Mouse (Mus musculus) limb, embryonic 15.5 days (tissue): ENCODE measurements around the gene Donson. TPM values are rescaled to one million over a fixed set of nuclear protein-coding genes. Genes with fewer than 3 reads are reported as not detected.

Experiments used
- ATAC-seq: fragments of 200-750 bp; cut with Nextera tagmentation; 2 replicates; pipeline ENCODE4 v1.8.0; 2017; ENCODE audit warnings: low read depth, moderate TSS enrichment; ENCODE audit not compliant: insufficient number of reproducible peaks, low FRiP score, low TSS enrichment
- H3K27ac ChIP-seq: fragments of 300-500 bp; sonication (generic); 2 replicates; pipeline ENCODE4 v1.5.1; 2015; ENCODE audit warnings: moderate library complexity, mild to moderate bottlenecking, inconsistent platforms
- H3K27me3 ChIP-seq: fragments of 300-500 bp; sonication (generic); 2 replicates; pipeline ENCODE4 v1.6.1; 2015; ENCODE audit warnings: inconsistent platforms
- H3K36me3 ChIP-seq: fragments of 300-500 bp; sonication (generic); 2 replicates; pipeline ENCODE4 v1.6.1; 2015; ENCODE audit warnings: inconsistent platforms
- H3K4me1 ChIP-seq: fragments of 300-500 bp; sonication (generic); 2 replicates; pipeline ENCODE4 v1.6.1; 2015; ENCODE audit warnings: inconsistent platforms
- H3K4me2 ChIP-seq: fragments of 300-500 bp; sonication (generic); 2 replicates; pipeline ENCODE4 v1.6.1; 2015; ENCODE audit warnings: mild to moderate bottlenecking, inconsistent platforms
- H3K4me3 ChIP-seq: fragments of 300-500 bp; sonication (generic); 2 replicates; pipeline ENCODE4 v1.5.1; 2015; ENCODE audit warnings: mild to moderate bottlenecking, inconsistent platforms
- H3K9ac ChIP-seq: fragments of 300-500 bp; sonication (generic); 2 replicates; pipeline ENCODE4 v1.6.1; 2015; ENCODE audit warnings: inconsistent platforms
- H3K9me3 ChIP-seq: fragments of 300-500 bp; sonication (generic); 2 replicates; pipeline ENCODE4 v1.6.1; 2016; ENCODE audit warnings: inconsistent platforms
- WGBS: fragments of 180-500 bp; shearing (Covaris S2); methylation state at CpG from one replicate; pipeline ENCODE4 v1.1.7; 2015; 5-methylcytosine and 5-hydroxymethylcytosine counted together
- polyA plus RNA-seq: library from polyadenylated mRNA; unstranded; fragments of >200 nt; fragmentation: Nextera tagmentation; extraction: Ambion mirVana; gene quantifications from 2 replicates; pipeline ENCODE4 v1.2.1, GENCODE M21; 2015

Donson gene
- polyA plus RNA-seq, 1 experiment from 2014 or later = 19.0 TPM

DNA sequence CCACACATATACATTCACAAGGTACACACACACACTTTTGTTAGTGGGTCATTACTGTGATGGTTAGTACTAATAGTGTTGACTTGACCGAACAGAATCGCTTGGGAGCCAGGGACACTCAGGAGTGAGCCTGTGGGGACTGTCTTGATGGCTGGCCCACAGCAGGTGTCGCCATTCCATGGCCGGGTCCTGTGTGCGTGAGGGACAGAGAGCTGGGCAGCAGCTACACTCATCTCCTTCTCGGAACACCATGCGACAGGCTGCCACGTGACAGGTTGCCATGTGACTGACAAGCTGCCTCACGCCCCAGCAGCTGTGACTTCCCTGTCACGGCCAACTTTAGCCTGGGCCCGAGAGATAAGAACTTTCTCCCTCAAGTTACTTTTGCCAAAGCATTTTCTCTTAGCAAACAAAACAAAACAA is 28.4 kb upstream of the Donson start:
- Histone ChIP-seq H3K4me3 (no peak overlapping the region), H3K9me3 (no peaks in the 10 kb centered on the region), H3K4me1 (no peaks in the 10 kb centered on the region), H3K4me2 (no peak overlapping the region), H3K27ac (no peak overlapping the region), H3K9ac (no peak overlapping the region), H3K27me3 (no peaks in the 10 kb centered on the region), H3K36me3 (peaks cover 62% of the 10 kb centered on the region)
- 80% methylated on average over 11 of the region's 11 CpGs for WGBS
- no peak for ATAC-seq

DNA sequence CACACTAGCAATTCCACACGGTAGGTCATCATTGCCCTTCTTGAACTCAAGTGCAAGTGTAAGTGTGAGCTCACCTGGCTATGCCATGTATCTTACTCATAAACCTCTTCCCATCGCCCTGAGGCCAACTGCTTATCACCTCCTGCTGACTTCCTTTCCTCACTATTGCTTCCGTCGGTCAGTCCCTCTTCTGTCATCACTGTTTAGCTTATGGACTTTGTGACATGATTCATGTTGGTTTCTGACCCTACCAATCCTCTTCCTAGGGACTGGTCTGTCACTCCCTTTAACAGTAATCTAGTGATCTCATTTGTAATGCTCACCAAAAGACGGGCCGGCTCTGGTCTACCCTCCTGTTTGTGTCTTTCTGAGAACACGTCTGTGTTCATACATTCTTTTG is 21.7 kb upstream of the Donson start:
- 86% methylated on average over 7 of the region's 7 CpGs for WGBS
- H3K4me3 ChIP-seq = no peak overlapping the region
- H3K27ac ChIP-seq = no peak overlapping the region
- H3K9ac ChIP-seq = no peak overlapping the region
- peaks cover 58% of the 10 kb centered on the region for H3K36me3 ChIP-seq
- no peaks in the 10 kb centered on the region for H3K27me3 ChIP-seq
- no peaks in the 10 kb centered on the region for H3K9me3 ChIP-seq
- no peaks in the 10 kb centered on the region for H3K4me1 ChIP-seq
- no peak for ATAC-seq
- H3K4me2 ChIP-seq = no peak overlapping the region

DNA sequence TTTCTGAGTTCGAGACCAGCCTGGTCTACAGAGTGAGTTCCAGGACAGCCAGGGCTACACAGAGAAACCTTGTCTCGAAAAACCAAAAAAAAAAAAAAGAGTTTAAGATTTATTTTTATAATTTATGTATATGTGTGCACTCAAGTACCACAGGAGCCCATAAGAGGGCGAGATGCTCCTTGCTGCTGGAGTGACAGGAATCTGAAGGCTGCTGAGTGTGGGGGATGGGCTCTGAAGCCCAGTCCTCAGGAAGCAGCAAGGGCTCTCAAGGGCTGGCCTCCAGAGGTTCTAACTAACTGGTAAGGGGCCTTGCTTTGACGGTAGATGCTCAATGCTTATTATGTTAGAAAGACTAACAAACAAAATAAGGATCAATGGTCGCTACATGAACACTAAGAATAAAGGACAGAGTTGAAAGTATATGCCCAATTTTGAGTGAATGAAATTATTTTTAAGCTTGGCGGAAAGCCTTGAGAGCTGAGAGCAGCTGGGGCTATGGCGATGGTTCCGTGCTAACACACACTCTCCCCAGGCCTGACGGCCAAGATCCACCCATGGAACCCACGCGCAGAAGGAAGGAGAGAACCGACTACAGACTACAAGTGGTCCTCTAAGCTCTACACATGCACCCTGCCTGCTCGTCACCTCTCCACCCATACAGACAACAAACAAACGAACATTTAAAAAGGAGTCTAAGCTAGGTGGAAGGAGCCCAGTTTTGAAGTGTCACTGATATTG is 16.2 kb upstream of the Donson start:
- Histone ChIP-seq H3K27ac (no peak overlapping the region), H3K36me3 (peaks cover 59% of the 10 kb centered on the region), H3K4me2 (no peak overlapping the region), H3K9me3 (no peaks in the 10 kb centered on the region), H3K27me3 (no peaks in the 10 kb centered on the region), H3K9ac (no peak overlapping the region), H3K4me3 (no peak overlapping the region), H3K4me1 (no peaks in the 10 kb centered on the region)
- ATAC-seq = no peak
- WGBS = 81% methylated on average over 14 of the region's 14 CpGs

DNA sequence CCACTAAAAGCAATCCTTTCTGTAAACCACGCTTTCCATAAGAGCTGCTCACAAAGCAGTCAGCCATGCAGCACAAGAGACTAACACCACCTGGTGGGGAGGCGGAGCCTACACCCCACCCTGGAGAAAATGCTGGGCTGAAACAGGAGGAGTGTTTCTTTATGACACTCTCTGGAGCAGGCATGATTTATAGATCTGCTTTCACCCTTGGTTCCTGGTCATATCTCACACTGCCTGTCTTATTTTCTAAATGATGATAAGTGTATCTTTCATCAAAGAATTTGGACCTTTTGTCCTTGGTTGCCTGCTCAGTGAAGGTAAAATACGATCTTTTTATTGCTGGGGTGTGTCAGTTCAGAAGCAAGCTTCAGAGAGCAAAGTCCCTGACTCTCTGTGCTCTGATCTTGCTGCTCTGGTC is 14.2 kb upstream of the Donson start:
- Histone ChIP-seq H3K36me3 (peaks cover 62% of the 10 kb centered on the region), H3K9ac (no peak overlapping the region)
- WGBS = 58% methylated on average over 3 of the region's 3 CpGs

DNA sequence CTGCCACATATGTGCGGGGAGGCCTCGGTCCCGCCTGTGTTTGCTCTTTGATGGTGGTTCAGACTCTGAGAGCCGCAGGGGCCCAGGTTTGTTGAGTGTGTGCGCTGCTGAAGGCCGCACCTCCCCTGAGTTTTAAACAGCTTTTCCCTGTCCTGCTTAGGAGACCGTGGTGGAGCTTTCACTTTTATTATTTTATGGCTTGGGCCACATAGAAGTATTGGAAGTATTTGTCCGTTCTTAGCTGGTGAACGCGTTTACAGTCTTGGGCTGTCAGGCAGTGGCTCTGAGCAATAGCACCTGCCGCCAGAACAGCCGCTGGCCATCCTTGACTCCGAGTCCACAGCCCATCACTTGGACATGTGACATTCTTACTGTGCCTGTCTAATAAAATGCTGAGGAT is 13.3 kb upstream of the Donson start:
- H3K27me3 ChIP-seq = no peaks in the 10 kb centered on the region
- H3K4me3 ChIP-seq = no peak overlapping the region
- WGBS = 65% methylated on average over 13 of the region's 13 CpGs
- no peaks in the 10 kb centered on the region for H3K4me1 ChIP-seq
- H3K27ac ChIP-seq = no peak overlapping the region
- peaks cover 61% of the 10 kb centered on the region for H3K36me3 ChIP-seq
- ATAC-seq = no peak
- no peaks in the 10 kb centered on the region for H3K9me3 ChIP-seq
- no peak overlapping the region for H3K4me2 ChIP-seq
- no peak overlapping the region for H3K9ac ChIP-seq

More for the DNA sequence above, 14.2 kb upstream of the Donson start:
- no peak overlapping the region for H3K4me3 ChIP-seq
- no peaks in the 10 kb centered on the region for H3K27me3 ChIP-seq
- no peak overlapping the region for H3K27ac ChIP-seq
- ATAC-seq = no peak
- no peaks in the 10 kb centered on the region for H3K9me3 ChIP-seq
- H3K4me2 ChIP-seq = no peak overlapping the region
- H3K4me1 ChIP-seq = no peaks in the 10 kb centered on the region

DNA sequence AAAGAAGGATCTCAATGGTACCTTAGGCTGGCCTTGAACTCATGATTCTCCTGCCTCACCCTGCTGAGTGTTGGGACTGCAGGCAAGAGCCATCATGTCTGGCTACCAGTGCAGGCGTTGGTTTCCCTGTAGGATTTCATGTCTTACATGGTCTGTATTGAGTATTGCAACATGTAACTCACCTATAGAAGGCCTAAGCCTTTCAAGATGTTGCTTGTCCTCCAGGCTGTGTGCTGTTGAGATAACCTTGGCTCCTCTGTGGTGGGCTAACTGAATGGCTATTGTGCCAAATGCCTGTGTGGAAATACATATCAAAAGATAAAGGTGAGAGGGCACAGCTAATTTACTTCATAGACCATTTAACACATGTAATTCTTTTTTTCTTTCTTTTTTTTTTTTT is 10.4 kb upstream of the Donson start:
- Histone ChIP-seq H3K4me3 (no peak overlapping the region), H3K4me2 (no peak overlapping the region), H3K27me3 (no peaks in the 10 kb centered on the region), H3K9me3 (no peaks in the 10 kb centered on the region), H3K27ac (no peak overlapping the region), H3K36me3 (peaks cover 58% of the 10 kb centered on the region), H3K9ac (no peak overlapping the region), H3K4me1 (peaks cover 2% of the 10 kb centered on the region; the same call in 1 of the 2 replicates)
- no peak for ATAC-seq
- 74% methylated on average over 1 of the region's 1 CpGs for WGBS

DNA sequence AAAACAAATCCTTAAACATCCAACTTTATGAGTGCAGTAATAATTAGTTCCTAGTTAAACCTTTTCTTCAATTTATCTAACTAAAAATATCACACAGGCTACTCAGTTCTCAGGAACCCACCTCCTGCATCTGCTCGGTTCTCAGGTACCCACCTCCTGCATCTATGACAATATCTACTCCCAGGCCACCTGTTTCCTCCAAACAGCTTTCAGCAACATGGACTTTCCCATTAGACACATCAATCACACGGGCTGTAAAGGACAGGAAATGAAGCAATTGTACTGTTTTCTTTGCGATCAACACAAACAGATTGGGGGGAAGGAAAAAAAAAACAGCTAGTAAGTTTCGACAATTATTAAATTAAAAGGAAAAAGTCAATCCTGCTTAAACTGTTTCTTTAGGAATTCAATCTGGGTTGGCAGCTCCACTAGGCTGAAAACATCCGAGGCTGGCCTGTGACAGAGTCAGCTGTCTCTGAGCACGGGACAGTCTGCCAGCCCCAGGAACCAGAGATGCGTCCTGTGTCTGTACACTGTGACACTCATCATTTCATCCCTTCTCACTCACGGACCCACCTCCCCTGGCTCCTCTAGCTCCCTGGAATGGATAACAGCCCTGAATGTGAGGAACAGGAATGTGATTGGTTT is 6.7 kb upstream of the Donson start:
- Histone ChIP-seq H3K27me3 (no peaks in the 10 kb centered on the region), H3K36me3 (peaks cover 35% of the 10 kb centered on the region), H3K9me3 (no peaks in the 10 kb centered on the region), H3K9ac (no peak overlapping the region), H3K4me3 (no peak overlapping the region), H3K27ac (no peak overlapping the region), H3K4me1 (peaks cover 2% of the 10 kb centered on the region; the same call in 1 of the 2 replicates), H3K4me2 (no peak overlapping the region)
- WGBS = 40% methylated on average over 8 of the region's 8 CpGs
- ATAC-seq = no peak

DNA sequence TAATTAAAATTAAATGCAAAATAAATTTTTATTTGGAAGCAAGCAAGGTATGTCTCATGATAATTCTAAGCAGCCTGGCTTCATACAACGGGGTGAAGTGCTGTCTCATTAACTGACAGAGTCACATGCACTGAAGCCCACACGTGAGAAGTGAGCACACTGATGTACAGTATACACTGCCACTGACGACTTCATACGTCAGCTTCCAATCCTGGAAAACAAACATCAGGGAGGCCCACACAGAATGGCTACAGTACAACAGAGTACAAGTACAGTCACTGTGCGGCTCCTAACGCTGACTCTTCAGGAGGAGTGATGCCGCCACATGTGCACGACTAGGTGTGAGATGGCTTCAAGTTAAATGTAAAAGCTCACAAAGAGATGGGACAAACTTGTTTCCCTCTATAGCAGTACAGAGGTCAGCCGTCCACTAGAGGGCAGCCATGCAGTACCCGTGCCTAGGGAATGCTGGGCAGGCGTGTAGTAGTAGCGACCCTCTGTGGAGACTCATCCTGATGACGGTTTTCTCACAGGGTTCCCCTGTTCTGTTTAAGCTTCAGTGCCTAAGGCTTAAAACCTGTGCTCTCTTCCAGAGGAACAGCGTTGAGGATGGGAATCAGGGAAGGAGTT is 6.0 kb upstream of the Donson start:
- ATAC-seq = no peak
- H3K9ac ChIP-seq = no peak overlapping the region
- 29% methylated on average over 14 of the region's 14 CpGs for WGBS

DNA sequence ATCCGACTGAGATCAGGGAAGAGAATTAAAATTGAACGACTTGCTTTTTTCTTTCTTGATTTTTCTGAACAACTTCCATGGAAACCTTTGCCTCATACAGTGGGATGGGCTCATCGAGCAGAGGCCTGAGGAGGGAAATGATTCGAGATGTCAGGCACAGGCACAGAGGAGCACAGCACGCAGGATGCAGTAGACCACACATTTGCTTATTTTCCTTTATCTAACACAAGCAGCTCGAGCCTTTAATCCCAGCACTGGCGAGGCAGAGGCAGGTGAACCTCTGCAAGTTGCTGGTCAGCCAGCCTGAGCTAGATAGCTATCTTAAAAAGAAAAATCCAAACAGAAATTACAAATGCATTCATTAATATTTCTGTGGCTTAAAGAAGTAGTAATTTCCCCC is 1.2 kb upstream of the Donson start:
- no peak overlapping the region for H3K27ac ChIP-seq
- ATAC-seq = no peak
- no peak overlapping the region for H3K9ac ChIP-seq
- no peak overlapping the region for H3K4me2 ChIP-seq
- peaks cover 19% of the 10 kb centered on the region for H3K36me3 ChIP-seq
- peaks cover 14% of the 10 kb centered on the region; the same call in 1 of the 2 replicates for H3K4me1 ChIP-seq
- WGBS = 53% methylated on average over 7 of the region's 7 CpGs
- H3K4me3 ChIP-seq = no peak overlapping the region
- no peaks in the 10 kb centered on the region for H3K27me3 ChIP-seq
- no peaks in the 10 kb centered on the region for H3K9me3 ChIP-seq

More for the DNA sequence above, 6.0 kb upstream of the Donson start:
- peaks cover 5% of the 10 kb centered on the region; the same call in 1 of the 2 replicates for H3K4me1 ChIP-seq
- H3K4me2 ChIP-seq = no peak overlapping the region
- peaks cover 34% of the 10 kb centered on the region for H3K36me3 ChIP-seq
- no peak overlapping the region for H3K27ac ChIP-seq
- no peak overlapping the region for H3K4me3 ChIP-seq
- H3K27me3 ChIP-seq = no peaks in the 10 kb centered on the region
- no peaks in the 10 kb centered on the region for H3K9me3 ChIP-seq

DNA sequence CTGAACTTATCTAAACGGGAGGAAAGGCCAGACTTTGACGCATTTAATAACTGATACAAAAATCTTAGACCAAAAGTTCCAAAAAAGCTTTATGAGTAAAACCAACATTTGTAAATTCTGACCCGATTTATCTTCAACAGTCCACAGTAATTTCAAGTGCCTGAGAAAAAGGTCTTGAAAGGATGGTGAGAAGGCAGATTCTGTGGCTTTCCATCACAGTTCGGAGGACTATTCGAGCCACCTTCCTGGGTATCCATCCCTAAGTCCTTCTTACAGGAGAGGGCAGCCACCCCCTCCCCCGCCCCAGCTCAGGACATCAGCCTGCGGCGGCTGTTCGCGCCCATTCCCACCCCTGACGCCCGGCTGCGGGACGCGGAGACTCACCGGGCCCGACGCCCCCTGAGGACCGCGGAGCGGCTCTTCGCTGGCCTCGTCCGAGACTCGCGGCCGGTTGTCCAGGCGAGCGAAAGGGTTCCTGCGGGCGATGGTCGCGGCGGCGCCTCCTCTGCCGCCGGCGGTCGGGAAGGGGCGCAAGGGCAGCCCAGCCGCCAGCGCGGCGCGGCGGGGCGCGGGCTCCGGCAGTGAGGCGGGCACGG is 449 bp downstream of the Donson start:
- H3K9me3 ChIP-seq = no peaks in the 10 kb centered on the region
- H3K4me1 ChIP-seq = peaks cover 14% of the 10 kb centered on the region; the same call in 1 of the 2 replicates
- H3K4me3 ChIP-seq = peak overlapping the region; percentile 97
- under 1% methylated on average over 51 of the region's 51 CpGs for WGBS
- peak overlapping the region; percentile 74 for H3K27ac ChIP-seq
- no peaks in the 10 kb centered on the region for H3K27me3 ChIP-seq
- peak overlapping the region; percentile 90 for H3K4me2 ChIP-seq
- peak; percentile 28; the same call in 1 of the 2 replicates for ATAC-seq
- peak overlapping the region; percentile 85 for H3K9ac ChIP-seq
- peaks cover 23% of the 10 kb centered on the region for H3K36me3 ChIP-seq

DNA sequence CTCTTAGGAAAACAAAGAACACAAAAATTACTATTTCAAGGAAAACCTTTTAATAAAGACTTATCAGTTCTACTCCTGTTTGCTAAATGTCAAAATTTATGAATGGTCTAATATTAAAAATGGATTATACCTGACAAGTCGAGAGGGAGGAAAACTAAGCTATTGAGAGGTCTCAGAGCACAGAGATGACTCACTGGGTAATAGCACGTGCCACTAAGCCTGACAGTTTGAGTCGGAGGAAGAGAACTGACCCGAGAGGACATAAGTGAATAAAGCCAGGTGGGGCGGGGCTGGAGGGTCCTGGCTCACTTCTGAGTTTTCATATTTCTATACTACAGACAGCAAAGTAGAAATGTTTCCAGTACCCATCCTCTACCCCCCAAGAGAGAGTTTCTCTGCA is 2.2 kb downstream of the Donson start:
- no peaks in the 10 kb centered on the region for H3K9me3 ChIP-seq
- H3K36me3 ChIP-seq = peaks cover 39% of the 10 kb centered on the region
- H3K27me3 ChIP-seq = no peaks in the 10 kb centered on the region
- no peak overlapping the region for H3K4me2 ChIP-seq
- H3K27ac ChIP-seq = no peak overlapping the region
- no peak overlapping the region for H3K4me3 ChIP-seq
- no peak overlapping the region for H3K9ac ChIP-seq
- peaks cover 14% of the 10 kb centered on the region; the same call in 1 of the 2 replicates for H3K4me1 ChIP-seq
- ATAC-seq = no peak
- 78% methylated on average over 5 of the region's 5 CpGs for WGBS

DNA sequence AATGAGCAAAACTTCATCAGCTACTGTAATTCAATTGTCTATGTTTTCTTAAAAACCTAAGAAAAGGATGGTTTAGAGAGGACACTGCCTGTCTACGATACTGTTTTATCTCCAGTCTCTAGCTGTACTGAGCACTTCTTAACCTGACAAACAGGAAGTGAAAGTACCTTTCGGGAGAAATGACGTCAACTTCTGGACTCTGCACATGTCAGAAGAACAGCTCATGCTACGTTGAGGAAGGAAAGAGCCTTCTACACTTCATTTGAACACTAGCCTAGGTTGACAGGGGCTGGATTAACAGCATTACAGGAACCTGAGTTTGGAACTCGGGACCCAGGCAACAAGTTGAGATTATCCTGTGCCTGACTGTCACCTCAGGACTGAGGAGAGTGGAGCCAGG is 3.0 kb downstream of the Donson start:
- H3K36me3 ChIP-seq = peaks cover 45% of the 10 kb centered on the region
- H3K4me2 ChIP-seq = no peak overlapping the region
- H3K27me3 ChIP-seq = no peaks in the 10 kb centered on the region
- no peak overlapping the region for H3K4me3 ChIP-seq
- H3K9ac ChIP-seq = no peak overlapping the region
- H3K27ac ChIP-seq = no peak overlapping the region
- 81% methylated on average over 5 of the region's 5 CpGs for whole genome bisulfite sequencing
- no peaks in the 10 kb centered on the region for H3K9me3 ChIP-seq
- no peak for ATAC-seq
- H3K4me1 ChIP-seq = peaks cover 14% of the 10 kb centered on the region; the same call in 1 of the 2 replicates
